Mouse (Mus musculus) skeletal muscle tissue, adult 2 months (tissue): ENCODE data around the gene Hnf4a.
"Not testable (repeated sequence)": the region's sequence is repeated elsewhere in the genome, so short reads cannot be mapped to it uniquely, and the experiment has no call there.

Source experiments
- DNase-seq: peaks from one replicate; pipeline ENCODE4 v3.0.0-alpha.2; 2012; ENCODE audit warnings: low read depth, low spot score

Gene Hnf4a

GRCm38 (mm10) chr2:163620451-163620850 is 113.8 kb downstream of the Hnf4a start:
- DNase-seq, result no peak

- DNase-seq, result not testable (repeated sequence)
Observed at GRCm38 (mm10) chr2:163621401-163621800, 114.8 kb downstream of the Hnf4a start.
